Mouse (Mus musculus) left cerebral cortex, adult 11 months (tissue): ENCODE results near the gene Gimap5.

Experiments
- DNase-seq: peaks from one replicate; pipeline ENCODE4 v3.0.0; 2022; ENCODE audit warnings: low spot score

The Gimap5 gene

DNA sequence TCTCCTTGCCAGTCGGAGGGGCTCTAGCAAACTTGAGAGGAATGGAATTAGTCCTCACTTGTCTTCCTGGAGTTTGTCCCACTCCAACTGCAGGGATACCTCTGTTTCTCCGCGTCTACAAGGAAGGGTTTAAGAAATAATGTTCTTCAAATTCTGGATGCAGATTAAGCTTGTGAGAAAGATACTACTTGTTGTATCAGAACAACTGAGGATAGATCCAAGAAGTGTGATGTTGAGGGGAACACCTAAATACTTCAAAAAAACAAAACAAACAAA lies 6.3 kb upstream of the Gimap5 start:
- DNase-seq, result no peak

DNA sequence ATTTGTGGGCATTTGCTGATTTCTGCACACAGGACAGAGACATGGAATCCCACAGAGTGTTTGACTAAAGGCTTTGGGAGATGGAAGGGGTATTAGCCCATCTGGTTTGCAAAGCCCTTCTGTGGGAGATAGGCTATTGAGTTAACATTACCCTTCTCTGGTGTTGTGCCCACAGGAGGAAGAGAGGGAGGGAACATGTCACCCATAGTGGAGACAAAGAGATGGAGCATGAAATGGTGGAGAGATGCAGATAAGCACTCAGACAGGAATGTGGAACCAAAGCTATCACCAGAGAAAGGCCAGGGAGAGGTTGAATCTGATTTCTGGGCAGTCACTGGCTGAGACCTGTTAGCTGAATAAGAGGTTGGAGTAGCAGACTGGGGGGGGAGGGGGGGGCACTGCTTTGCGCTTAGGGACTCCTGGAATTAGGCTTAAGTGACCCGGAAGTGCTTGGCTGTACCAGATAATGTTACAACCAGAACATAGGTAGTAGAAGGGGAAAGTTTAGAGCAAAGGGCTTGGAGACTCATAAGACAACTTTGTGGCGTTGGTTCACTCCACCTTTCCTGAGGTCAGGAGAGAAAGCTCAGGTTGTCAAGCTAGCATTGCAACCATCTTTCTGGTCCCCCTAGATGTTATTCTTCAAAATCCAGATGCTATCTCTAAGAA lies 5.4 kb upstream of the Gimap5 start:
- DNase-seq, result no peak

DNA sequence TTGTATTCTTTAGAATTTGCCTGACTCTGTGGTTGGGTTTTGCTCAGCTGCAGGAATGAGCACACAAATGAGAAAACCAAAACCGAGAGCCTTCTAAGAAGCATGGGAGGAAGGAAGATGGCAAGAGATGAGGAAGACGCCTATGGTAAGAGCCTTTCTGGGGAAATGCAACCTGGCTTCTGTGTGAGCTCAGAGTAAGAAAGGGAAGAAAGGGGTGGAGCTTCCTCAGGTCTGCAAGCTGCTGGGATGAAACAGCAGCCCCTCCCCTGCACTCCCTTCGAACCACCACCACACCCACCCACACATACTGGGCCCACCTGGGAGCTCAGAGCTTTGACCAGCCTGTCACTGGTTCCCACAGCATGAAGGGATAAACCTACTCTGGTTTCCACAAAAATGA lies 4.7 kb upstream of the Gimap5 start:
- no peak for DNase-seq

DNA sequence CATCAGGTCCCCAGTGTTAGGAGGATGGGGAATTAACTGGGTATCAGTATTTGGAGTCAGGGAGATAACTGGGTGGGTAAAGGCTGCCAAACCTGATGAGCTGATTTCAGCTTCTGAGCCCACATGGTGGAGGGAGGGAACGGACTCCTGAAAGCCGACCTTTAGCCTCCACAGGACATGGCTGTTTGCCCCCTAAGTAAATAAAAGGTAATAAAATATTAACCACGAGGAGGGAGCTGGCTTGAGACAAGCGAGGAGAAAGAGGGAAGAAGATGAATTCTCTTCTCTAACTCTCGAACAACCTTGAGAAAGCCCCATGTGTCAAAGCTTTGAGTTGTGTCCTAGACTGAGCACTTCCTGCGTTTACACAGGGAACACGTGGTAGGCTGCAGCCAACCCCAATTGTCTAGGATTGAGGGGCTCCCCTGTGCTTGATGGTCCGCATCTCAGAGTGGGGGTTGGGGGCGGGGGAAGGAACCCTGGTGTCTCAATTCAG lies 4.2 kb upstream of the Gimap5 start:
- DNase-seq, result no peak

GRCm38 (mm10) chr6:48742422-48743351 lies 3.3 kb upstream of the Gimap5 start:
- no peak for DNase-seq

DNA sequence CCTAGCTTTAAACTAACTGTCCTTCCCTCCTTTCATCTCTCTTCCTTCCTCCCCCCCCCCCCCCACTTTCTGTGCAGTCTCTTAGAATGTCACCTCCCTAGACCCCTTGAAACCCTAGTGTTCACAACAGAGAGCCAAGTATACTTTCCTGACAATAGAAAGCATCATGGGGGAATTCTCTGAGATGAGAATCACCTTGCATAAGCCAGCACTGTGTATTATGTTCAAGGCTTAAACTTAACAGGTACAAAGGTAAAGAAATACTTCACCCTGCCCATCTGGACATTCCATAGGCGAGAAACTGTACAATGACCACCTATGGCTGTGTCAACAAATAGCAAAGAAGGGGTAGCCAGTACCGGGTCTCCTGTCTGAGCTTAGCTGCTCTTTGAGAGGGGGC lies 507 bp upstream of the Gimap5 start:
- no peak for DNase-seq

DNA sequence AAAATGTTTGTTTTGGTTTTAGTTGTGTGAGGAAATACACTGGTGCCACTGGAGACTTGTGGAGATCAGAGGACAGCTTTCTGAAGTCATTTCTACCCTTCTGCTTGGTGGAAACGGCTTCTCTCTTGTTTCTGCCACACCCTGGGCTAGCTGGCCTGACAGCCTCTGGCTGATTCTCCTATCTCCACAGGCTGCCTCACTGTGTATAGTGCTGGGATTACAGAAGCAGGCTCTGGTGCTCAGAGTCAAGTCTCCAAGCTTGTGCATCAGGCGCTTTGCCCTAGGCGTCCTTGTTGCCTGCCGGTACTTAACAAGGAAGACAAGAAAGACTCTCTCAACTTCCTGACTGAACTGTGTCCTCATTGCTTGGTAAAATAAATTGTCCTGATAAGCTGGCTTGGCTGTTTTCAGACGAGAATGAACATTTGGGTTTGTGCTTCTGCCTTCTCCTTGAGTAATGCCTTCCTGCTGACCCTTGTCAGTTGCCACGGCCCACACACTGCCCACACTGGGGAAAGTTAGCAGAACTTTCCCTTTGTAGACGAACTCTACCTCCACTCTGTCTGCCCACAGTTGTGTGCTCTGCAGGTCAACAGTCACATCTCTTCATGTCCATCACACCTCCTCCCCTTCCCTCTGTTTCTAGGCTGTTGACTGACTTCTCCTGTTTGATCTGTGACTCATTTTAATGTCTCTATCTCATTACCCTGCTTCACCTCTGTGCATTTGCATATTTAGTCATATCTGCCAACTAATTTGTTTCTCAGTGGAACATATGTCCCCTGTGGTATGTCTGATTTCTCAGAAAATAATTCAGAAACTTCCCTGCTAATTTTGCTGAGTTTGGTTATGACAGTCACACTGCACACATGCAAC lies 1.3 kb downstream of the Gimap5 start:
- no peak for DNase-seq

DNA sequence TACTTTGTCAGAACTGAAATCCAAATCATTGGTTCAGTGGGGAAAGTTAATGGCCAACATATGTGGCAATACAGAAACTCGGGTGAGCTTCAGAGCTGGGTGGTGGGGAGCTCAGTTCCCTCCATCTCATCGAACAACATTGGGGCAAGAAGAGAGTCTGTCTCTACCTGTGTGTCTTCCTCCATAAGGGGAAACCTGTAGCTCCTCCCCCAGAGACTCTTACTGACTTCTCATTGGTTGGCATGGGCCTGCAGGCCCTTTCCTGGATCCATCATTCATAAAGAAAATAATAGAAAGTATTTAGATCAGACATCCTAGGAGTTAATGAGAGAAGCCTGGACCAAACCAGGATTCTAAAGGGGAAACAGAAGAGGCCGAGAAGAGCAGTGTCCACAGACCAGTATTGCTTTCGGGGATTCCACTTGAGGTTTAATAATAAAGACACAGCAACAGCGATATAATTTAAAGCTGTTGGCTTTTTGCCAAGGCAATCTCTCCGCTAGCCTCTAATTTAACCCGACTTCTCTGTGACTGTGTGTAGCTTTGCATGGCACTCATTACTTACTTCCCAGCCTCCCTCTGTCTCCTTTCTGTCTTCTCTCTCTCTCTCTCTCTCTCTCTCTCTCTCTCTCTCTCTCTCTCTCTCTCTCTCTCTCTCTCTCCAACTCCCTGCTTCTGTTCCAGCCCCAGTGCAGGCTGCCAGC lies 17.7 kb downstream of the Gimap5 start:
- DNase-seq, result no peak

DNA sequence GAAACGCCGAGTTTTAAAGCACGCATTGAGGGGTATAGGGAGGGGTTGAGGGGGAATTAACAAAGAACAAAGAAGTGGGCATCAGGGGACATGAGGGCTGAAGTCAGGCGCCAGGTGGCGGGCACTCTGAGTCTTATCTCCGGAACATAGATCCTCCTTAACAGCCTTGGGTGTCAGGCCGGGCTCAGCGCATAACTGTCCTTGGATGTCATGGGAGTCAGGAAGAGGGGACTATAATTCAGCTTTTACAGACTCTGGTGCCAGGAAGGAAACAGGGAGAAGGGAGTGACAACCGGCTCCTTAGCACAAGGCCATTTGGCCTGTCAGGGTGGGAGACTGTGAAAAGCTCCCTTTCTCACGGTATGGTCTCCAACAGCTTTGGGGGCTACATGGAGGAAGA lies 18.5 kb downstream of the Gimap5 start:
- no peak for DNase-seq

DNA sequence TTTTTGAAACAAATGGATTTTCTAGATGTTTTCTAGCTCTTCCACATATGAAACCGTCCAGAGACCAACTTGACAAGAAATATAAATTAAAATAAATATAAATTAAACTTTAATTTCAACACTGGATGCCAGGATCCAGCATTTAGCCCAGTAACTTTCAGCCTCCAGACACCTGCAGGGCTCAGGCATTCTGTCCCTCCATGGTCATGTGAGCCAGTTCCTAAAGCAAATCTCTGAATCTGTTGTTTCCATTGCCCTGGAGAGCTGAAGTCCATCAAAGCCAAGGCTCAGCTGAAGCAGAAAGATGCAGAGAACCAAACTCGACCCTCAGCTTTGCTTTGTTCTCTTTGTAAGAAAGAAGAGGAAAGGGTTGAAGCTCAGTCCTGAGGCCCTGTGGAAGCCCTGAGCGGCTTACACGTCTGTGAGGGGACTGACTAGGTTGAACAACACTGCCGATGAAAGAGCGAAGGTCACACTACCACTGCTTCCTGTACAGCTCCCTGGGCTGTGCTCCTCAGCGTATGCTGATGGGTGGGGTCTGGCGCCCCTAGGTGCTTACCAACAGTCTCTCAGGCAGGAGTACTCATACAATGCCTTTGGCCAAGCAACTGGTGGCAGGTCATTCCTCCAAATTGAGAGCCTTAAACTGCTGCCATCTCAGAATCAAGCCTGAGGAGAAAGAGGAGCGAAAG lies 22.3 kb downstream of the Gimap5 start:
- DNase-seq, result no peak

GRCm38 (mm10) chr6:48768933-48769332 lies 22.9 kb downstream of the Gimap5 start:
- no peak for DNase-seq

GRCm38 (mm10) chr6:48770696-48771095 lies 24.7 kb downstream of the Gimap5 start, which contains the start of gene Gimap3:
Gene Gimap3, minus strand, starts transcription at chr6:48770851.
- DNase-seq, result no peak

GRCm38 (mm10) chr6:48772030-48772429 lies 26.0 kb downstream of the Gimap5 start:
- DNase-seq, result peak; percentile 43

GRCm38 (mm10) chr6:48784406-48784805 lies 38.4 kb downstream of the Gimap5 start:
- DNase-seq, result no peak

DNA sequence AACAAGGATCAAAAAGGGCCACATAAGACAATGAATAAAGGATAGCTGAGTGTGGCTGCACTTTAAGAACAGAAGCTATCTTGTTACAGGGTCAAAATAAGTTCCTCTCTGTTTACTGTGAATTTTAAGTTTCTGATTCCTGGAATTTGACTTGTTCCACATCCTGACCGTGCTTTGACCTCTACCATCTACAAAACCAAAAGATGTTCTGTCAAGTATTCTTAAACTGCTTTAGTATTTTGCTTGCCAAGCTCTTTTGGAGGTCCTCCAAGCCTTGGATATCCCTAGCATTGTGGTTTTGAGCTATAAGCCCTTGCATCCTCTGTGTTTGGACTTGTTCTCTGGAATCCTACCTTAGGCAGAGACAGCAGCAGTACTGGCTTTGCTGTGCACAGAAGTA lies 39.2 kb downstream of the Gimap5 start:
- no peak for DNase-seq

- no peak for DNase-seq
Observed at GRCm38 (mm10) chr6:48785601-48786000, 39.6 kb downstream of the Gimap5 start.

DNA sequence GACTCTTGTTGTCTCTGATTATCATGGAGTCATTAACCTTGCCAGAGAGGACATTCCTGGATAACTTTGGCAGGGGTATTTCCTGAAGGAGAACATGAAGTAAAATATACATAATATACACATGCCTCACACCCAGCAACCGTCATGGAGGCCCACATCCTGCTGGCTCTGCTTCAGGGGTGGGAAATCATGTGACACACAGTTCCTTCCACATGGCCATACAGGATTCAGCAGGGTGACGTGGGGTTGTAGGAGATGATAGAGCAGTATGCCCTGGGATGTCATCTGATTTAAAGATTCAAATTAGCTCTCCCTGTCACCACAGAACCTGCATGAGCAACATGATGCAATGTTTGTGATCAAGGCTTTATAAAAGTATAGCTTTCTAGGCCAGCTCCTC lies 41.9 kb downstream of the Gimap5 start:
- no peak for DNase-seq

GRCm38 (mm10) chr6:48801897-48802296 lies 55.9 kb downstream of the Gimap5 start:
- DNase-seq, result no peak

- DNase-seq, result no peak
Observed at GRCm38 (mm10) chr6:48803406-48804051, 57.5 kb downstream of the Gimap5 start.
